Mouse (Mus musculus): ENCODE results near the gene Hnrnpab.
A peak's percentile ranks its signal among the peaks of the same experiment; 100 is the strongest.
"Not testable (repeated sequence)": the region's sequence is repeated elsewhere in the genome, so short reads cannot be mapped to it uniquely, and the experiment has no call there.

The Hnrnpab gene

DNA sequence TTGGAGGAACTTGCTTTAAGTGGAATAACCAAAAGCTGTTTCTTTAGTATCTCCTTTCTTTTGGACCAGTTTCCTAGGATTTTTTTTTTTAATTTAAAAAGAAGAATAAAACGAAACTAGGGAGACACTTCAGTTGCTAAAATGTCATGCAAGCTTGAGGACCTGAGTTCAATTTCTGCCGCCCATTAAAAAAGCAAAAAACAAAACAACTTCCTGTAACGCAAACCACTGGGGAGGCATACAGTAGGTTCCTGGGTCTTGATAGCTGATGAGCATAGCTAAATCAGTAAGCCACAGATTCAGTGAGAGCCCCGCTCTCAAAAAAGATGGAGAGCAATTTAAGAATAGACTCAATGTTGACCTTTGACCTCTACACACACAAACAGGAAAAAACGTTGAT is 31.9 kb upstream of the Hnrnpab start:
- Histone ChIP-seq H3K4me1 (replicated peaks; ENCODE audit: low read depth, low read length) (peaks cover 87% of the 10 kb centered on the region), H3K9me3 (ENCODE audit: low read length) (no peaks in the 10 kb centered on the region), H3K27me3 (ENCODE audit: insufficient read depth, low read length) (no peaks in the 10 kb centered on the region), H3K36me3 (ENCODE audit: insufficient read depth, low read length) (peaks cover 53% of the 10 kb centered on the region), H3K4me3 (replicated peaks; ENCODE audit: low read length) (peak overlapping the region; percentile 13; the same call in 1 of the 2 replicates)
- TF ChIP-seq POU5F1 (IDR thresholded peaks at IDR 0.05; ENCODE audit: borderline replicate concordance, low read length) (no peak), NANOG (IDR thresholded peaks at IDR 0.05; ENCODE audit: borderline replicate concordance, low read length) (no peak), CTCF (conservative IDR thresholded peaks at IDR 0.05; ENCODE audit: low read length) (no peak)

DNA sequence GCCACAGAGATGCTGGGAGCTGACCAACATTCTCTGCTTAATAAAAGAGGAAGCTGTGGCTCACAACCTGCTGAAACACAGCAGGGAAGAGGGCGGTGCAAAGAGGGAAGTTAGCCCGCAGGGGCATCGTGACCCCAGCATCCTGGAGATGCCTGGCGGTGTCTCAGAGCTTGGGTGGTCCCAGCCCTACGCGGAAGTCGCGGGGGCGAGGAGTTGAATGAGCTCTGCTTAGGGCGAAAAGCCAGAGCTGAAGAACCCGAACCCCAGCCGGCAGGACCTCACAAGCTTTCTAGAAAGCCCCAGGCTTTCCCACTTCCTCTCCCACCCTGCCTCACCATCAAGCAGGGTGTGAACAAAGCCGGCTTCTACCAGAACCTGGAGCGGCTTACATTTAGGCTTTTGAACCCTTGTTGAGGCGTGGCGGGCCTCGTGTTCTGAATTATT is 31.3 kb upstream of the Hnrnpab start:
- no peaks in the 10 kb centered on the region for H3K27me3 ChIP-seq (ENCODE audit: insufficient read depth, low read length)

GRCm38 (mm10) chr11:51636323-51636684 is 29.7 kb upstream of the Hnrnpab start:
- Histone ChIP-seq H3K9me3 (ENCODE audit: low read length) (no peaks in the 10 kb centered on the region), H3K36me3 (ENCODE audit: insufficient read depth, low read length) (peaks cover 53% of the 10 kb centered on the region), H3K27me3 (ENCODE audit: insufficient read depth, low read length) (no peaks in the 10 kb centered on the region), H3K4me1 (replicated peaks; ENCODE audit: low read depth, low read length) (peaks cover 87% of the 10 kb centered on the region), H3K4me3 (replicated peaks; ENCODE audit: low read length) (peak overlapping the region; percentile 92)
- TF ChIP-seq POU5F1 (IDR thresholded peaks at IDR 0.05; ENCODE audit: borderline replicate concordance, low read length) (no peak), CTCF (conservative IDR thresholded peaks at IDR 0.05; ENCODE audit: low read length) (peak; percentile 80), NANOG (IDR thresholded peaks at IDR 0.05; ENCODE audit: borderline replicate concordance, low read length) (no peak)

More for the DNA sequence above, 31.3 kb upstream of the Hnrnpab start:
- TF ChIP-seq CTCF (conservative IDR thresholded peaks at IDR 0.05; ENCODE audit: low read length) (no peak), NANOG (IDR thresholded peaks at IDR 0.05; ENCODE audit: borderline replicate concordance, low read length) (no peak; the same call in 1 of the 2 replicates), POU5F1 (IDR thresholded peaks at IDR 0.05; ENCODE audit: borderline replicate concordance, low read length) (no peak)
- H3K4me1 ChIP-seq (replicated peaks; ENCODE audit: low read depth, low read length) = peaks cover 87% of the 10 kb centered on the region
- peak overlapping the region; percentile 13 for H3K4me3 ChIP-seq (replicated peaks; ENCODE audit: low read length)
- peaks cover 53% of the 10 kb centered on the region for H3K36me3 ChIP-seq (ENCODE audit: insufficient read depth, low read length)
- H3K9me3 ChIP-seq (ENCODE audit: low read length) = no peaks in the 10 kb centered on the region

GRCm38 (mm10) chr11:51635525-51636322 is 29.1 kb upstream of the Hnrnpab start, which contains the start of gene Rmnd5b:
Gene Rmnd5b (minus strand): TSS chr11:51635896.
- H3K27me3 ChIP-seq (ENCODE audit: insufficient read depth, low read length) = no peaks in the 10 kb centered on the region
- H3K4me1 ChIP-seq (replicated peaks; ENCODE audit: low read depth, low read length) = peaks cover 87% of the 10 kb centered on the region
- H3K4me3 ChIP-seq (replicated peaks; ENCODE audit: low read length) = peak within 1 kb of the TSS; percentile 92
- TF ChIP-seq NANOG (IDR thresholded peaks at IDR 0.05; ENCODE audit: borderline replicate concordance, low read length) (no peak), POU5F1 (IDR thresholded peaks at IDR 0.05; ENCODE audit: borderline replicate concordance, low read length) (no peak), CTCF (conservative IDR thresholded peaks at IDR 0.05; ENCODE audit: low read length) (no peak)
- peaks cover 53% of the 10 kb centered on the region for H3K36me3 ChIP-seq (ENCODE audit: insufficient read depth, low read length)
- no peaks in the 10 kb centered on the region for H3K9me3 ChIP-seq (ENCODE audit: low read length)

DNA sequence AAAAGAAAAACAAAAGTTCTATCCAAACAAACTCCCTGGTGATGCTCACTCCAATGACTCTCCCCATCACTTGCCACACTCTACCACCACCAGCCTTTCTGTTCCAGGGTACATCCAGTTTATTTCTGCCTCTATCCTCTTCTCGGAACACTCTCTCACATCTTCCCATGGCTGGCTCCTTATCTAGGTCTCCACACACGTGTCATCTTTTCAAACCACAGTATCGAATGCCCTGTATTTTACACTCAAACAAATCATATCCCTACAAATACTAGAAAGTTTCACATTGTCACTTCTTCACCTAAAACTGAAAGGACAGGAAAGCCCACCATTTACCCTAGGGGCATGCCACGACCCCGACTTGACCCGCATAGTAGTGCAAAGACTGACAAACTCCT is 28.5 kb upstream of the Hnrnpab start:
- peaks cover 53% of the 10 kb centered on the region for H3K36me3 ChIP-seq (ENCODE audit: insufficient read depth, low read length)
- H3K4me3 ChIP-seq (replicated peaks; ENCODE audit: low read length) = peak overlapping the region; percentile 92
- H3K9me3 ChIP-seq (ENCODE audit: low read length) = no peaks in the 10 kb centered on the region
- H3K27me3 ChIP-seq (ENCODE audit: insufficient read depth, low read length) = no peaks in the 10 kb centered on the region
- TF ChIP-seq CTCF (conservative IDR thresholded peaks at IDR 0.05; ENCODE audit: low read length) = no peak
- TF ChIP-seq NANOG (IDR thresholded peaks at IDR 0.05; ENCODE audit: borderline replicate concordance, low read length) = no peak
- no peak for TF ChIP-seq POU5F1 (IDR thresholded peaks at IDR 0.05; ENCODE audit: borderline replicate concordance, low read length)
- H3K4me1 ChIP-seq (replicated peaks; ENCODE audit: low read depth, low read length) = peaks cover 87% of the 10 kb centered on the region

- Histone ChIP-seq H3K4me1 (replicated peaks; ENCODE audit: low read depth, low read length) (peaks cover 87% of the 10 kb centered on the region), H3K36me3 (ENCODE audit: insufficient read depth, low read length) (peaks cover 59% of the 10 kb centered on the region), H3K4me3 (replicated peaks; ENCODE audit: low read length) (peak overlapping the region; percentile 92), H3K27me3 (ENCODE audit: insufficient read depth, low read length) (no peaks in the 10 kb centered on the region), H3K9me3 (ENCODE audit: low read length) (no peaks in the 10 kb centered on the region)
- TF ChIP-seq CTCF (conservative IDR thresholded peaks at IDR 0.05; ENCODE audit: low read length) = no peak
- no peak for TF ChIP-seq POU5F1 (IDR thresholded peaks at IDR 0.05; ENCODE audit: borderline replicate concordance, low read length)
- TF ChIP-seq NANOG (IDR thresholded peaks at IDR 0.05; ENCODE audit: borderline replicate concordance, low read length) = no peak; the same call in 1 of the 2 replicates
Observed at GRCm38 (mm10) chr11:51633721-51634120, 27.1 kb upstream of the Hnrnpab start.

- not testable (repeated sequence) for H3K27me3 ChIP-seq (ENCODE audit: insufficient read depth, low read length); H3K9me3 ChIP-seq (ENCODE audit: low read length)
- Histone ChIP-seq H3K4me3 (replicated peaks; ENCODE audit: low read length) (peak overlapping the region; percentile 92), H3K36me3 (ENCODE audit: insufficient read depth, low read length) (peaks cover 64% of the 10 kb centered on the region), H3K4me1 (replicated peaks; ENCODE audit: low read depth, low read length) (peaks cover 85% of the 10 kb centered on the region)
Observed at GRCm38 (mm10) chr11:51633200-51633599, 26.6 kb upstream of the Hnrnpab start.

GRCm38 (mm10) chr11:51632130-51632753 is 25.6 kb upstream of the Hnrnpab start:
- Histone ChIP-seq H3K4me1 (replicated peaks; ENCODE audit: low read depth, low read length) (peaks cover 87% of the 10 kb centered on the region), H3K9me3 (ENCODE audit: low read length) (no peaks in the 10 kb centered on the region)

More at GRCm38 (mm10) chr11:51632130-51632753, 25.6 kb upstream of the Hnrnpab start:
- peak overlapping the region; percentile 48 for H3K4me3 ChIP-seq (replicated peaks; ENCODE audit: low read length)
- TF ChIP-seq NANOG (IDR thresholded peaks at IDR 0.05; ENCODE audit: borderline replicate concordance, low read length) (no peak), POU5F1 (IDR thresholded peaks at IDR 0.05; ENCODE audit: borderline replicate concordance, low read length) (no peak), CTCF (conservative IDR thresholded peaks at IDR 0.05; ENCODE audit: low read length) (no peak)
- H3K36me3 ChIP-seq (ENCODE audit: insufficient read depth, low read length) = peaks cover 73% of the 10 kb centered on the region
- H3K27me3 ChIP-seq (ENCODE audit: insufficient read depth, low read length) = no peaks in the 10 kb centered on the region
